Mouse (Mus musculus) CH12.LX (cell line): ENCODE data around the gene Pi16. TPM values are rescaled to one million over a fixed set of nuclear protein-coding genes. Genes with fewer than 3 reads are reported as not detected.

Experiments
- DNase-seq: peaks from one replicate; pipeline ENCODE4 v3.0.0-alpha.2; 2013; ENCODE audit errors: extremely low read depth
- H3K27ac ChIP-seq: 2 replicates; pipeline ENCODE4 v1.5.1; 2012; ENCODE audit warnings: low read depth, mild to moderate bottlenecking, control low read depth, moderate library complexity; ENCODE audit not compliant: insufficient read depth
- H3K27me3 ChIP-seq: replicated peaks from 2 replicates; pipeline ENCODE3; 2012; ENCODE audit warnings: inconsistent platforms
- H3K36me3 ChIP-seq, 2 experiments: replicated peaks in 1 of 2; 2 replicates each; pipeline versions ENCODE3 to v1.6.1; 2012; ENCODE audit warnings: inconsistent platforms in 1 of 2, low read length in 1 of 2, mild to moderate bottlenecking in 1 of 2, mixed read lengths in 1 of 2, moderate library complexity in 1 of 2; ENCODE audit not compliant: control insufficient read depth in 1 of 2, insufficient read depth in 1 of 2
- H3K4me1 ChIP-seq, 2 experiments: 2 replicates each; pipeline ENCODE4 v1.6.1; 2012; ENCODE audit warnings: inconsistent platforms in 1 of 2, moderate library complexity in 1 of 2; ENCODE audit not compliant: insufficient read depth in 2 of 2, control insufficient read depth in 1 of 2
- H3K4me2 ChIP-seq: 2 replicates; pipeline ENCODE4 v1.6.1; 2012; ENCODE audit warnings: low read depth, mild to moderate bottlenecking, control low read depth; ENCODE audit not compliant: poor library complexity, insufficient read depth, severe bottlenecking
- H3K4me3 ChIP-seq, 3 experiments: fragments of 150-350 bp in 1 of 3; sonication (generic) in 1 of 3; replicated peaks in 1 of 3; 2 replicates each; pipeline versions ENCODE3 to v1.5.1; 2011 to 2012; ENCODE audit warnings: low read depth in 2 of 3, low read length in 2 of 3, mild to moderate bottlenecking in 2 of 3, moderate library complexity in 2 of 3, control low read depth in 1 of 3, improper control_type of control experiment in 1 of 3, inconsistent platforms in 1 of 3, mixed read lengths in 1 of 3; ENCODE audit not compliant: poor library complexity in 1 of 3
- H3K79me2 ChIP-seq: replicated peaks from 2 replicates; pipeline ENCODE4 v1.6.1; 2012; ENCODE audit warnings: mild to moderate bottlenecking, moderate library complexity; ENCODE audit not compliant: control insufficient read depth, poor library complexity, insufficient read depth, severe bottlenecking; ENCODE audit errors: extremely low read depth
- H3K9ac ChIP-seq: 2 replicates; pipeline ENCODE4 v1.6.1; 2012; ENCODE audit warnings: low read depth, mild to moderate bottlenecking, control low read depth, moderate library complexity; ENCODE audit not compliant: insufficient read depth
- H3K9me3 ChIP-seq: replicated peaks from 2 replicates; pipeline ENCODE3; 2012; ENCODE audit warnings: low read length, inconsistent platforms, mixed read lengths
- CHD2 ChIP-seq: IDR thresholded peaks from 2 replicates; pipeline ENCODE4 v1.6.1; 2011; ENCODE audit warnings: low read length, improper control_type of control experiment
- CTCF ChIP-seq, 2 experiments: IDR thresholded peaks in 1 of 2; conservative IDR thresholded peaks in 1 of 2; 2 replicates each; pipeline ENCODE4 v1.5.1; 2011 to 2012; ENCODE audit warnings: low read depth in 2 of 2, low read length in 2 of 2, improper control_type of control experiment in 1 of 2, inconsistent platforms in 1 of 2, mild to moderate bottlenecking in 1 of 2, moderate library complexity in 1 of 2
- IRF4 ChIP-seq: IDR thresholded peaks from 2 replicates; pipeline ENCODE4 v1.6.1; 2014; ENCODE audit warnings: low read depth, mild to moderate bottlenecking, inconsistent platforms, low read length, improper control_type of control experiment
- JUND ChIP-seq: conservative IDR thresholded peaks from 2 replicates; pipeline ENCODE4 v1.6.1; 2011; ENCODE audit warnings: low read depth, low read length, improper control_type of control experiment
- KAT2A ChIP-seq: IDR thresholded peaks from 2 replicates; pipeline ENCODE4 v1.6.1; 2012; ENCODE audit warnings: low read length, improper control_type of control experiment, inconsistent platforms; ENCODE audit not compliant: insufficient replicate concordance
- MAFK ChIP-seq: IDR thresholded peaks from 2 replicates; pipeline ENCODE4 v1.6.1; 2011; ENCODE audit warnings: low read length, improper control_type of control experiment; ENCODE audit not compliant: insufficient replicate concordance
- MAX ChIP-seq: IDR thresholded peaks from 2 replicates; pipeline ENCODE4 v1.6.1; 2011; ENCODE audit warnings: low read length, improper control_type of control experiment
- MAZ ChIP-seq: IDR thresholded peaks from 2 replicates; pipeline ENCODE4 v1.6.1; 2012; ENCODE audit warnings: low read depth, mild to moderate bottlenecking, inconsistent platforms, low read length, improper control_type of control experiment, moderate library complexity
- MYC ChIP-seq: IDR thresholded peaks from 2 replicates; pipeline ENCODE4 v1.6.1; 2011; ENCODE audit warnings: low read depth, mild to moderate bottlenecking, improper control_type of control experiment, low read length
- NELFE ChIP-seq: IDR thresholded peaks from 2 replicates; pipeline ENCODE4 v1.6.1; 2011; ENCODE audit warnings: low read depth, low read length, improper control_type of control experiment
- NRF1 ChIP-seq: IDR thresholded peaks from 2 replicates; pipeline ENCODE4 v1.6.1; 2014; ENCODE audit warnings: low read depth, mild to moderate bottlenecking, inconsistent platforms, low read length, improper control_type of control experiment, moderate library complexity
- RAD21 ChIP-seq: IDR thresholded peaks from 2 replicates; pipeline ENCODE4 v1.6.1; 2011; ENCODE audit warnings: low read depth, mild to moderate bottlenecking, low read length, improper control_type of control experiment, moderate library complexity
- RCOR1 ChIP-seq: conservative IDR thresholded peaks from 2 replicates; pipeline ENCODE4 v1.6.1; 2012; ENCODE audit warnings: low read depth, mild to moderate bottlenecking, inconsistent platforms, low read length, improper control_type of control experiment
- SMC3 ChIP-seq: IDR thresholded peaks from 2 replicates; pipeline ENCODE4 v1.6.1; 2011; ENCODE audit warnings: low read depth, low read length, improper control_type of control experiment
- TBP ChIP-seq: conservative IDR thresholded peaks from 2 replicates; pipeline ENCODE4 v1.6.1; 2011; ENCODE audit warnings: low read depth, low read length, improper control_type of control experiment
- UBTF ChIP-seq: IDR thresholded peaks from 2 replicates; pipeline ENCODE4 v1.6.1; 2012; ENCODE audit warnings: low read depth, mild to moderate bottlenecking, inconsistent platforms, low read length, improper control_type of control experiment, moderate library complexity
- ZNF384 ChIP-seq: IDR thresholded peaks from 2 replicates; pipeline ENCODE4 v1.6.1; 2012; ENCODE audit warnings: low read depth, low read length, improper control_type of control experiment, inconsistent platforms
- dilution Hi-C: fragments of 300-500 bp; cut with MboI; formaldehyde crosslinking; loops from 2 replicates; pipeline ENCODE4 v1.14.3; 2020; ENCODE audit warnings: low sequenced_read_pairs; ENCODE audit not compliant: extremely low pct_unique_long_range_greater_than_20kb, extremely low pct_ligation_motif_present
- in situ Hi-C: fragments of 300-500 bp; cut with MboI; formaldehyde crosslinking; loops from 3 replicates; pipeline ENCODE4 v1.14.3; 2019; ENCODE audit warnings: low sequenced_read_pairs, low pct_ligation_motif_present, low pct_unique_long_range_greater_than_20kb, mixed read lengths
- polyA plus RNA-seq: library from polyadenylated mRNA; unstranded; fragments of >175 nt; gene quantifications from 2 replicates; pipeline ENCODE4 v1.2.1, GENCODE M21; 2012; ENCODE audit warnings: low read depth; ENCODE audit not compliant: insufficient read length
- total RNA-seq, 2 experiments: library from RNA; depleted of rRNA; stranded (reverse); fragments of 300-350 nt in 1 of 2; fragments of >200 nt in 1 of 2; gene quantifications; 2 replicates each; pipeline ENCODE4 v1.2.3; 2012 to 2014

Pi16 gene
- total and polyA plus RNA-seq, 3 experiments = 0.13 TPM; not detected in 2

GRCm38 (mm10) chr17:29313300-29313699 lies 4.2 kb upstream of the Pi16 start:
- in situ Hi-C loops = no loop called here
- DNase-seq = peak; percentile 43
- dilution Hi-C loops = no loop called here
- Histone ChIP-seq H3K9ac (no peak overlapping the region), H3K36me3 (no peaks in the 10 kb centered on the region), H3K4me1 (peaks cover under 1 to 2% of the 10 kb centered on the region in 2 experiments; a peak in 2 of 4 replicates), H3K79me2 (no peaks in the 10 kb centered on the region), H3K4me3 (no peak overlapping the region), H3K27ac (no peak overlapping the region), H3K27me3 (no peaks in the 10 kb centered on the region), H3K9me3 (peaks cover 3% of the 10 kb centered on the region), H3K4me2 (no peak overlapping the region)
- peak; percentile 28 for TF ChIP-seq RAD21
- TF ChIP-seq SMC3 = 0 out of 2 replicates have a peak, but pooled peaks have one; percentile 19
- no peak for TF ChIP-seq UBTF
- TF ChIP-seq CTCF (conservative IDR thresholded peaks at IDR 0.05 in 1 of 2, IDR thresholded peaks at IDR 0.05 in 1 of 2; ENCODE audit: low read depth in 2 of 2, low read length in 2 of 2) = peak; percentile 14 to 55; a peak in 3 of 4 replicates

DNA sequence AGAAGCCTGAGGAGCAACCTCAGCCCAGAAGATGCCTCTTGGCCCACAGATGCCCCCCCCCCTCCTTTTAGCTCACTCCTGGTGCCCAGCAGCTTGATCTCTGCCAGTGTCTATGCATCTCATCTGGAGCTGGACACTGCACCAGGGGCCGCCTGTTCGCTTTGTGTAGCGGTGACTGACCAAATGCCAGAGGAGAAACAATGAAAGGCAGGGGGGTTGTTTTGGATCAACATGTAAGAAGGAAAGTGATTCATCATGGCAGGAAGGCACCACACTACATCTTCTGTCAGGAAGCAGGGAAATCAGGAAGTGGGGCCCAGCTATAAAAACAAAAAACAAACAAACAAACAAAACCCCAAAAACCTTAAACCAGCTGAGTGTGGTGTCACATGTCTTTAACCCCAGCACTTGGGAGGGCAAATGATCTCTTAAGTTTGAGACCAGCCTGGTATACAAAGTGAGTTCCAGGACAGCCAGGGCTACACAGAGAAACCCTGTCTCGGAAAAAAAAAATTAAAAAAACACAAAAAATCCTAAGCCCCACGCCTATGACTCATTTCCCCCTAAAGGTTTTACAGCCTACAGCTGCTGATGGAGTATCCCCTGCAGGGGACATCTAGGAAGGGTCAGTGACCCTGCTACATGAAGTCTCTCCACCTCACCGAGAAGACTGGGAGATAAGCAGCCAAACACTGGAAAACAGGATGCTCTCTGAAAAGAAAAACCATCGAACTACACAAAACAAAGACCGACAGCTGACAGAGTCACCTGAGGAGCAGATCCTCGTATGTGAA lies 1.6 kb upstream of the Pi16 start:
- no peaks in the 10 kb centered on the region for H3K79me2 ChIP-seq
- TF ChIP-seq ZNF384 (no peak), RCOR1 (no peak), NRF1 (no peak), TBP (no peak), IRF4 (no peak), CHD2 (no peak), MAFK (no peak), JUND (no peak), MAZ (no peak), MYC (no peak), KAT2A (no peak), NELFE (no peak), RAD21 (no peak), MAX (no peak)
- TF ChIP-seq, all 38 proteins: peak for 0
- in situ Hi-C loops = no loop called here
- H3K4me2 ChIP-seq = no peak overlapping the region
- no peak overlapping the region for H3K9ac ChIP-seq
- H3K27ac ChIP-seq = no peak overlapping the region
- DNase-seq = no peak
- peaks cover 3% of the 10 kb centered on the region for H3K9me3 ChIP-seq
- H3K36me3 ChIP-seq = no peaks in the 10 kb centered on the region
- peaks cover 9% of the 10 kb centered on the region for H3K27me3 ChIP-seq
- dilution Hi-C loops = no loop called here
- H3K4me1 ChIP-seq = peaks cover 2 to 6% of the 10 kb centered on the region in 2 experiments; a peak in 3 of 4 replicates
- H3K4me3 ChIP-seq = no peak overlapping the region
